Mouse (Mus musculus): Measurements from ENCODE around the gene Zfp90. TPM values are rescaled to one million over a fixed set of nuclear protein-coding genes. Genes with fewer than 3 reads are reported as not detected.
"Not testable (repeated sequence)": the region's sequence is repeated elsewhere in the genome, so short reads cannot be mapped to it uniquely, and the experiment has no call there.

The Zfp90 gene
- polyA plus RNA-seq, 1 experiment: 4.7 TPM

- H3K4me3 ChIP-seq (ENCODE audit: control insufficient read depth, insufficient read depth, low read length): no peak overlapping the region
- DNase-seq: no peak
- peaks cover 10% of the 10 kb centered on the region; the same call in 1 of the 2 replicates for H3K36me3 ChIP-seq (ENCODE audit: control insufficient read depth, insufficient read depth, low read length)
- TF ChIP-seq CTCF (IDR thresholded peaks at IDR 0.05; ENCODE audit: borderline replicate concordance, control insufficient read depth, extremely low read depth, insufficient read depth, low read length, poor library complexity) (no peak), POLR2A (IDR thresholded peaks at IDR 0.05; ENCODE audit: control insufficient read depth, extremely low read depth, insufficient read depth, low read length, poor library complexity) (no peak)
- H3K27me3 ChIP-seq (ENCODE audit: control insufficient read depth, insufficient read depth, low read length): no peaks in the 10 kb centered on the region
- peaks cover 5% of the 10 kb centered on the region; the same call in 1 of the 2 replicates for H3K4me1 ChIP-seq (replicated peaks; ENCODE audit: control insufficient read depth, insufficient read depth, low read length)
- 98% methylated on average over 5 of the region's 5 CpGs for WGBS
- H3K27ac ChIP-seq (ENCODE audit: control insufficient read depth, insufficient read depth, low read length): no peak overlapping the region
Measured at GRCm38 (mm10) chr8:106417692-106418091, 2.6 kb downstream of the Zfp90 start.

- Histone ChIP-seq H3K36me3 (ENCODE audit: control insufficient read depth, insufficient read depth, low read length) (no peaks in the 10 kb centered on the region), H3K4me1 (replicated peaks; ENCODE audit: control insufficient read depth, insufficient read depth, low read length) (no peaks in the 10 kb centered on the region), H3K4me3 (ENCODE audit: control insufficient read depth, insufficient read depth, low read length) (no peak overlapping the region), H3K27ac (ENCODE audit: control insufficient read depth, insufficient read depth, low read length) (no peak overlapping the region), H3K27me3 (ENCODE audit: control insufficient read depth, insufficient read depth, low read length) (no peaks in the 10 kb centered on the region; the same call in 1 of the 2 replicates)
- 48% methylated on average over 12 of the region's 12 CpGs for WGBS
- no peak for DNase-seq
- TF ChIP-seq POLR2A (IDR thresholded peaks at IDR 0.05; ENCODE audit: control insufficient read depth, extremely low read depth, insufficient read depth, low read length, poor library complexity): no peak
- no peak for TF ChIP-seq CTCF (IDR thresholded peaks at IDR 0.05; ENCODE audit: borderline replicate concordance, control insufficient read depth, extremely low read depth, insufficient read depth, low read length, poor library complexity)
Measured at GRCm38 (mm10) chr8:106431088-106431487, 16.0 kb downstream of the Zfp90 start.

- H3K36me3 ChIP-seq (ENCODE audit: control insufficient read depth, insufficient read depth, low read length); H3K27me3 ChIP-seq (ENCODE audit: control insufficient read depth, insufficient read depth, low read length); DNase-seq; H3K4me1 ChIP-seq (replicated peaks; ENCODE audit: control insufficient read depth, insufficient read depth, low read length); H3K4me3 ChIP-seq (ENCODE audit: control insufficient read depth, insufficient read depth, low read length); H3K27ac ChIP-seq (ENCODE audit: control insufficient read depth, insufficient read depth, low read length): not testable (repeated sequence)
- whole genome bisulfite sequencing: 70% methylated on average over 10 of the region's 10 CpGs
Measured at GRCm38 (mm10) chr8:106431952-106432351, 16.8 kb downstream of the Zfp90 start.

GRCm38 (mm10) chr8:106432954-106433570 lies 17.9 kb downstream of the Zfp90 start:
- Histone ChIP-seq H3K27ac (ENCODE audit: control insufficient read depth, insufficient read depth, low read length) (no peak overlapping the region), H3K4me1 (replicated peaks; ENCODE audit: control insufficient read depth, insufficient read depth, low read length) (no peaks in the 10 kb centered on the region), H3K4me3 (ENCODE audit: control insufficient read depth, insufficient read depth, low read length) (no peak overlapping the region), H3K36me3 (ENCODE audit: control insufficient read depth, insufficient read depth, low read length) (no peaks in the 10 kb centered on the region), H3K27me3 (ENCODE audit: control insufficient read depth, insufficient read depth, low read length) (no peaks in the 10 kb centered on the region; the same call in 1 of the 2 replicates)
- 16% methylated on average over 20 of the region's 20 CpGs for WGBS
- TF ChIP-seq CTCF (IDR thresholded peaks at IDR 0.05; ENCODE audit: borderline replicate concordance, control insufficient read depth, extremely low read depth, insufficient read depth, low read length, poor library complexity) (peak; percentile 94), POLR2A (IDR thresholded peaks at IDR 0.05; ENCODE audit: control insufficient read depth, extremely low read depth, insufficient read depth, low read length, poor library complexity) (no peak)
- peak; percentile 69 for DNase-seq

- no peaks in the 10 kb centered on the region; the same call in 1 of the 2 replicates for H3K27me3 ChIP-seq (ENCODE audit: control insufficient read depth, insufficient read depth, low read length)
- H3K27ac ChIP-seq (ENCODE audit: control insufficient read depth, insufficient read depth, low read length): no peak overlapping the region
- H3K4me1 ChIP-seq (replicated peaks; ENCODE audit: control insufficient read depth, insufficient read depth, low read length): no peaks in the 10 kb centered on the region
- H3K4me3 ChIP-seq (ENCODE audit: control insufficient read depth, insufficient read depth, low read length): no peak overlapping the region
- no peaks in the 10 kb centered on the region for H3K36me3 ChIP-seq (ENCODE audit: control insufficient read depth, insufficient read depth, low read length)
- DNase-seq: no peak
- WGBS: 53% methylated on average over 1 of the region's 1 CpGs
- TF ChIP-seq CTCF (IDR thresholded peaks at IDR 0.05; ENCODE audit: borderline replicate concordance, control insufficient read depth, extremely low read depth, insufficient read depth, low read length, poor library complexity) (no peak), POLR2A (IDR thresholded peaks at IDR 0.05; ENCODE audit: control insufficient read depth, extremely low read depth, insufficient read depth, low read length, poor library complexity) (no peak)
Measured at GRCm38 (mm10) chr8:106433667-106434066, 18.5 kb downstream of the Zfp90 start.

- no peak for DNase-seq
- 91% methylated on average over 3 of the region's 3 CpGs for WGBS
- Histone ChIP-seq H3K27ac (ENCODE audit: control insufficient read depth, insufficient read depth, low read length) (no peak overlapping the region), H3K4me1 (replicated peaks; ENCODE audit: control insufficient read depth, insufficient read depth, low read length) (no peaks in the 10 kb centered on the region), H3K36me3 (ENCODE audit: control insufficient read depth, insufficient read depth, low read length) (no peaks in the 10 kb centered on the region), H3K4me3 (ENCODE audit: control insufficient read depth, insufficient read depth, low read length) (no peak overlapping the region), H3K27me3 (ENCODE audit: control insufficient read depth, insufficient read depth, low read length) (no peaks in the 10 kb centered on the region; the same call in 1 of the 2 replicates)
- TF ChIP-seq POLR2A (IDR thresholded peaks at IDR 0.05; ENCODE audit: control insufficient read depth, extremely low read depth, insufficient read depth, low read length, poor library complexity) (no peak), CTCF (IDR thresholded peaks at IDR 0.05; ENCODE audit: borderline replicate concordance, control insufficient read depth, extremely low read depth, insufficient read depth, low read length, poor library complexity) (no peak)
Measured at GRCm38 (mm10) chr8:106437781-106438180, 22.7 kb downstream of the Zfp90 start.

GRCm38 (mm10) chr8:106440146-106440545 lies 25.0 kb downstream of the Zfp90 start:
- Histone ChIP-seq H3K27me3 (ENCODE audit: control insufficient read depth, insufficient read depth, low read length) (no peaks in the 10 kb centered on the region), H3K36me3 (ENCODE audit: control insufficient read depth, insufficient read depth, low read length) (no peaks in the 10 kb centered on the region), H3K4me1 (replicated peaks; ENCODE audit: control insufficient read depth, insufficient read depth, low read length) (no peaks in the 10 kb centered on the region), H3K4me3 (ENCODE audit: control insufficient read depth, insufficient read depth, low read length) (no peak overlapping the region), H3K27ac (ENCODE audit: control insufficient read depth, insufficient read depth, low read length) (no peak overlapping the region)
- no peak for DNase-seq
- TF ChIP-seq POLR2A (IDR thresholded peaks at IDR 0.05; ENCODE audit: control insufficient read depth, extremely low read depth, insufficient read depth, low read length, poor library complexity) (no peak), CTCF (IDR thresholded peaks at IDR 0.05; ENCODE audit: borderline replicate concordance, control insufficient read depth, extremely low read depth, insufficient read depth, low read length, poor library complexity) (no peak)
- WGBS: 94% methylated on average over 3 of the region's 3 CpGs
